Mouse (Mus musculus) bone marrow macrophage, adult 2 months (primary cell): ENCODE results near the gene Retsat.

Experiments used
- CTCF ChIP-seq: IDR thresholded peaks from 2 replicates; pipeline ENCODE4 v1.5.1; 2012; ENCODE audit warnings: low read depth, mild to moderate bottlenecking, low read length, moderate library complexity
- POLR2A ChIP-seq: IDR thresholded peaks from 2 replicates; pipeline ENCODE4 v1.6.1; 2012; ENCODE audit warnings: mild to moderate bottlenecking, low read depth, low read length, borderline replicate concordance

DNA sequence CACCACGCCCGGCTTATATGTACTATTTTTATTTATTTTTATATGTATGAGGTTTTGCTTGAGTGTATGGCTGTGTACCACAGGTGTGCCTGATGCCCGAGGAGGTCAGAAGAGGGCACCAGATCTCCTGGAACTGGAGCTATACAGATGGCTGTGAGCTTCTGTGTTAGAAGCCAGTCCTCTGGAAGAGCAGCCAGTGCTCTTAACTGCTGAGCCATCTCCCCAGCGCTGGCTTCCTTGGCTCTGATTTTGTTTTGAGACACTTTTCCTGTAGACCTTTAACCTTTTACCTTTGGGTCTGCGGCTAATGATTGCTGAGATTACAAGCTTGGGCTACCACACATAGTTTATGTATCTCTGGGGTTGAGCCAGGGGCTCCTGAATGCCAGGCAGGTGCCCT lies 30.8 kb upstream of the Retsat start:
- no peak for TF ChIP-seq POLR2A
- TF ChIP-seq CTCF, result no peak
